Mouse (Mus musculus): ENCODE data around the gene Fmnl2. TPM values are rescaled to one million over a fixed set of nuclear protein-coding genes. Genes with fewer than 3 reads are reported as not detected.

The Fmnl2 gene
- polyA plus RNA-seq, 1 experiment from 2014 or later, result 2.0 TPM

- Histone ChIP-seq H3K9ac (ENCODE audit: low read depth, low read length) (no peak overlapping the region), H3K9me3 (replicated peaks; ENCODE audit: control insufficient read depth, low read length) (no peaks in the 10 kb centered on the region), H3K4me2 (no peak overlapping the region), H3K4me3 (ENCODE audit: low read depth, low read length) (no peak overlapping the region), H3K27ac (ENCODE audit: low read depth, low read length) (no peak overlapping the region), H3K4me1 (ENCODE audit: control insufficient read depth, insufficient read depth, low read length) (no peaks in the 10 kb centered on the region), H3K36me3 (ENCODE audit: control insufficient read depth, insufficient read depth, low read length) (no peaks in the 10 kb centered on the region), H3K27me3 (ENCODE audit: control insufficient read depth, insufficient read depth, low read length) (no peaks in the 10 kb centered on the region)
- 93% methylated on average over 1 of the region's 1 CpGs for WGBS (ENCODE audit: insufficient replicate concordance)
- no peak for ATAC-seq (replicated peaks; ENCODE audit: insufficient number of reproducible peaks, low FRiP score, low TSS enrichment)
Measured at GRCm38 (mm10) chr2:53047749-53048387, 190.2 kb downstream of the Fmnl2 start.

DNA sequence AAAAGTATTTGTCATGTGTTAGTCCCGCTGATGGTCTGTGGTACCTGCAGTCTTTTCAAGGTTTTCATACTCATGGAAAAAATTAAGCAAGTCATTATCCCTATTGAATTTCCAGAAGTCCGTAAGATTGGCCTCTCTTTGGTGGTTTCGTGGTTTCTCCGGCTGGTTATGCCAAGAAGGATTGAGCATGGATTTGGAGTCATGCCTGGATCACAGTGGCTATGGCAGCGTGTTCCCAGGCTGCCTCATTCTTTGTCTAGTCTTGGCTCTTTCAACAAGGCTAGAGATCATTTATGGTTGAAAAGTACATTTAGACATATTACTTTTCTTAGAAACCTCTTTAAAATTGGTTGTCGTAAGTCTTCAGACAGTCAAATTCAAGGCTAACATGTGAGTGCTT, 192.7 kb downstream of the Fmnl2 start:
- Histone ChIP-seq H3K4me3 (ENCODE audit: low read depth, low read length) (no peak overlapping the region), H3K4me2 (no peak overlapping the region), H3K36me3 (ENCODE audit: control insufficient read depth, insufficient read depth, low read length) (no peaks in the 10 kb centered on the region), H3K9me3 (replicated peaks; ENCODE audit: control insufficient read depth, low read length) (no peaks in the 10 kb centered on the region), H3K9ac (ENCODE audit: low read depth, low read length) (no peak overlapping the region), H3K27ac (ENCODE audit: low read depth, low read length) (no peak overlapping the region), H3K27me3 (ENCODE audit: control insufficient read depth, insufficient read depth, low read length) (no peaks in the 10 kb centered on the region), H3K4me1 (ENCODE audit: control insufficient read depth, insufficient read depth, low read length) (no peaks in the 10 kb centered on the region)
- no peak for ATAC-seq (replicated peaks; ENCODE audit: insufficient number of reproducible peaks, low FRiP score, low TSS enrichment)
- 88% methylated on average over 6 of the region's 6 CpGs for WGBS (ENCODE audit: insufficient replicate concordance)

- Histone ChIP-seq H3K4me1 (ENCODE audit: control insufficient read depth, insufficient read depth, low read length) (no peaks in the 10 kb centered on the region), H3K9me3 (replicated peaks; ENCODE audit: control insufficient read depth, low read length) (no peaks in the 10 kb centered on the region), H3K9ac (ENCODE audit: low read depth, low read length) (no peak overlapping the region), H3K4me2 (no peak overlapping the region), H3K27me3 (ENCODE audit: control insufficient read depth, insufficient read depth, low read length) (no peaks in the 10 kb centered on the region), H3K4me3 (ENCODE audit: low read depth, low read length) (no peak overlapping the region), H3K27ac (ENCODE audit: low read depth, low read length) (no peak overlapping the region), H3K36me3 (ENCODE audit: control insufficient read depth, insufficient read depth, low read length) (no peaks in the 10 kb centered on the region)
- no peak for ATAC-seq (replicated peaks; ENCODE audit: insufficient number of reproducible peaks, low FRiP score, low TSS enrichment)
- WGBS (ENCODE audit: insufficient replicate concordance), result 73% methylated on average over 8 of the region's 8 CpGs
Measured at GRCm38 (mm10) chr2:53051502-53051901, 193.8 kb downstream of the Fmnl2 start.

- WGBS (ENCODE audit: insufficient replicate concordance), result 69% methylated on average over 7 of the region's 7 CpGs
- no peak for ATAC-seq (replicated peaks; ENCODE audit: insufficient number of reproducible peaks, low FRiP score, low TSS enrichment)
- H3K4me3 ChIP-seq (ENCODE audit: low read depth, low read length), result no peak overlapping the region
- no peaks in the 10 kb centered on the region for H3K4me1 ChIP-seq (ENCODE audit: control insufficient read depth, insufficient read depth, low read length)
- H3K27me3 ChIP-seq (ENCODE audit: control insufficient read depth, insufficient read depth, low read length), result no peaks in the 10 kb centered on the region
- no peaks in the 10 kb centered on the region for H3K9me3 ChIP-seq (replicated peaks; ENCODE audit: control insufficient read depth, low read length)
- no peaks in the 10 kb centered on the region for H3K36me3 ChIP-seq (ENCODE audit: control insufficient read depth, insufficient read depth, low read length)
- no peak overlapping the region for H3K27ac ChIP-seq (ENCODE audit: low read depth, low read length)
- H3K9ac ChIP-seq (ENCODE audit: low read depth, low read length), result no peak overlapping the region
- H3K4me2 ChIP-seq, result no peak overlapping the region
Measured at GRCm38 (mm10) chr2:53053714-53054113, 196.1 kb downstream of the Fmnl2 start.

- Histone ChIP-seq H3K4me2 (no peak overlapping the region), H3K27ac (ENCODE audit: low read depth, low read length) (no peak overlapping the region), H3K9ac (ENCODE audit: low read depth, low read length) (no peak overlapping the region), H3K4me3 (ENCODE audit: low read depth, low read length) (no peak overlapping the region), H3K36me3 (ENCODE audit: control insufficient read depth, insufficient read depth, low read length) (no peaks in the 10 kb centered on the region), H3K4me1 (ENCODE audit: control insufficient read depth, insufficient read depth, low read length) (no peaks in the 10 kb centered on the region), H3K27me3 (ENCODE audit: control insufficient read depth, insufficient read depth, low read length) (no peaks in the 10 kb centered on the region), H3K9me3 (replicated peaks; ENCODE audit: control insufficient read depth, low read length) (no peaks in the 10 kb centered on the region)
- WGBS (ENCODE audit: insufficient replicate concordance), result 89% methylated on average over 6 of the region's 6 CpGs
- no peak for ATAC-seq (replicated peaks; ENCODE audit: insufficient number of reproducible peaks, low FRiP score, low TSS enrichment)
Measured at GRCm38 (mm10) chr2:53056556-53056955, 198.9 kb downstream of the Fmnl2 start.

DNA sequence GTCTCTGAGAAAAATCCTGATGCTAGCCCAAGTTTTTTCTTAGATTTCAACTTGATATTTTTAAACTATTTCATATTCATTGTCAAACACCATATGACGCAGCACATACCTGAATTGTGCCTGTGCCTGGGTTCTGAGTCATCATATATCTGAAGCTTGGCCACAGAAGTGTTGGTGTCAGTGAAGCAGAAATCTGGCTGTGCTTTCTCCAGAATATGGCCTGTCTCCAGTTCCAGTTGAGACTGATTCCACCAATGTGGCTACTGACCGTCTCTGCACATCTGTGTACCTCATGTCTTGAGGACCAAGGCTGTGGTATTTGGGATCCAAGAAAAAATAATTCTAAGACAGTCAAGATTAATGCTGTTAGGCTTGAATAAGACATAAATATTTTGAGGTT, 199.6 kb downstream of the Fmnl2 start:
- WGBS (ENCODE audit: insufficient replicate concordance), result 84% methylated on average over 2 of the region's 2 CpGs
- Histone ChIP-seq H3K36me3 (ENCODE audit: control insufficient read depth, insufficient read depth, low read length) (no peaks in the 10 kb centered on the region), H3K27me3 (ENCODE audit: control insufficient read depth, insufficient read depth, low read length) (no peaks in the 10 kb centered on the region), H3K4me3 (ENCODE audit: low read depth, low read length) (no peak overlapping the region), H3K27ac (ENCODE audit: low read depth, low read length) (no peak overlapping the region), H3K4me2 (no peak overlapping the region), H3K4me1 (ENCODE audit: control insufficient read depth, insufficient read depth, low read length) (no peaks in the 10 kb centered on the region), H3K9me3 (replicated peaks; ENCODE audit: control insufficient read depth, low read length) (no peaks in the 10 kb centered on the region), H3K9ac (ENCODE audit: low read depth, low read length) (no peak overlapping the region)
- no peak for ATAC-seq (replicated peaks; ENCODE audit: insufficient number of reproducible peaks, low FRiP score, low TSS enrichment)

- ATAC-seq (replicated peaks; ENCODE audit: insufficient number of reproducible peaks, low FRiP score, low TSS enrichment), result no peak
- H3K4me1 ChIP-seq (ENCODE audit: control insufficient read depth, insufficient read depth, low read length), result no peaks in the 10 kb centered on the region
- H3K9ac ChIP-seq (ENCODE audit: low read depth, low read length), result no peak overlapping the region
- no peaks in the 10 kb centered on the region for H3K36me3 ChIP-seq (ENCODE audit: control insufficient read depth, insufficient read depth, low read length)
- no peaks in the 10 kb centered on the region for H3K9me3 ChIP-seq (replicated peaks; ENCODE audit: control insufficient read depth, low read length)
- no peak overlapping the region for H3K4me3 ChIP-seq (ENCODE audit: low read depth, low read length)
- WGBS (ENCODE audit: insufficient replicate concordance), result 83% methylated on average over 9 of the region's 9 CpGs
- no peak overlapping the region for H3K27ac ChIP-seq (ENCODE audit: low read depth, low read length)
- H3K4me2 ChIP-seq, result no peak overlapping the region
- H3K27me3 ChIP-seq (ENCODE audit: control insufficient read depth, insufficient read depth, low read length), result no peaks in the 10 kb centered on the region
Measured at GRCm38 (mm10) chr2:53061363-53062000, 203.8 kb downstream of the Fmnl2 start.

GRCm38 (mm10) chr2:53066973-53067372, 209.3 kb downstream of the Fmnl2 start:
- Histone ChIP-seq H3K4me3 (ENCODE audit: low read depth, low read length) (no peak overlapping the region), H3K27me3 (ENCODE audit: control insufficient read depth, insufficient read depth, low read length) (no peaks in the 10 kb centered on the region), H3K4me2 (no peak overlapping the region), H3K4me1 (ENCODE audit: control insufficient read depth, insufficient read depth, low read length) (no peaks in the 10 kb centered on the region), H3K27ac (ENCODE audit: low read depth, low read length) (no peak overlapping the region), H3K9me3 (replicated peaks; ENCODE audit: control insufficient read depth, low read length) (no peaks in the 10 kb centered on the region), H3K36me3 (ENCODE audit: control insufficient read depth, insufficient read depth, low read length) (no peaks in the 10 kb centered on the region), H3K9ac (ENCODE audit: low read depth, low read length) (no peak overlapping the region)
- 88% methylated on average over 2 of the region's 2 CpGs for WGBS (ENCODE audit: insufficient replicate concordance)
- no peak for ATAC-seq (replicated peaks; ENCODE audit: insufficient number of reproducible peaks, low FRiP score, low TSS enrichment)

GRCm38 (mm10) chr2:53070607-53071006, 212.9 kb downstream of the Fmnl2 start:
- no peak overlapping the region for H3K4me3 ChIP-seq (ENCODE audit: low read depth, low read length)
- H3K4me2 ChIP-seq, result no peak overlapping the region
- H3K9ac ChIP-seq (ENCODE audit: low read depth, low read length), result no peak overlapping the region
- no peaks in the 10 kb centered on the region for H3K4me1 ChIP-seq (ENCODE audit: control insufficient read depth, insufficient read depth, low read length)
- no peaks in the 10 kb centered on the region for H3K9me3 ChIP-seq (replicated peaks; ENCODE audit: control insufficient read depth, low read length)
- no peaks in the 10 kb centered on the region for H3K27me3 ChIP-seq (ENCODE audit: control insufficient read depth, insufficient read depth, low read length)
- H3K36me3 ChIP-seq (ENCODE audit: control insufficient read depth, insufficient read depth, low read length), result no peaks in the 10 kb centered on the region
- 20% methylated on average over 1 of the region's 1 CpGs for WGBS (ENCODE audit: insufficient replicate concordance)
- no peak overlapping the region for H3K27ac ChIP-seq (ENCODE audit: low read depth, low read length)
- no peak for ATAC-seq (replicated peaks; ENCODE audit: insufficient number of reproducible peaks, low FRiP score, low TSS enrichment)

Measured in heart, embryonic 11.5 days (tissue).